Comparison of ENCODE assay signal across 14 mouse cellular contexts in genomic region chr11:80050088-80050487, GRCm38 (mm10). TPM values are rescaled to one million over a fixed set of nuclear protein-coding genes. Genes with fewer than 3 reads are reported as not detected.
A peak's percentile ranks its signal among the peaks of the same experiment; 100 is the strongest.
DNase-seq lines count a peak whose midpoint lies in the region; ATAC-seq lines count a peak whose summit lies in the region.
"Had no signal": no experiment of that assay in that cellular context is flagged by ENCODE, and none has a peak within 500 bp of the region (broad histone marks: within the 10 kb centered on the region; RNA-seq: fewer than 3 reads in every experiment).

No protein-coding gene starts in this region.

- no peak overlapping the region for H3K9ac ChIP-seq in lung, embryonic 16.5 days (ENCODE audit: low read length)
- H3K9ac ChIP-seq in embryonic facial prominence, embryonic 14.5 days (ENCODE audit: low read depth, low read length) = no peak overlapping the region
- H3K9ac ChIP-seq in heart, embryonic 13.5 days = peak overlapping the region; percentile 62
- H3K9ac ChIP-seq in stomach, embryonic 15.5 days = no peak overlapping the region
- H3K9ac ChIP-seq in midbrain, embryonic 16.5 days (ENCODE audit: low read depth, low read length) = no peak overlapping the region
- H3K9ac ChIP-seq: forebrain, embryonic 13.5 days; hindbrain, embryonic 14.5 days; liver, embryonic 15.5 days; midbrain, embryonic 12.5 days had no signal

- H3K4me3 ChIP-seq in lung, embryonic 16.5 days (ENCODE audit: low read length) = no peak overlapping the region
- no peak overlapping the region for H3K4me3 ChIP-seq in embryonic facial prominence, embryonic 14.5 days (ENCODE audit: low read depth, low read length)
- H3K4me3 ChIP-seq in heart, embryonic 13.5 days = no peak overlapping the region
- H3K4me3 ChIP-seq in stomach, embryonic 15.5 days (replicated peaks) = no peak overlapping the region
- H3K4me3 ChIP-seq in midbrain, embryonic 16.5 days (ENCODE audit: low read depth, low read length) = no peak overlapping the region
- H3K4me3 ChIP-seq: forebrain, embryonic 13.5 days; liver, embryonic 15.5 days; midbrain, embryonic 12.5 days had no signal

- H3K4me1 ChIP-seq in lung, embryonic 16.5 days (replicated peaks; ENCODE audit: control insufficient read depth, insufficient read depth, low read length) = no peaks in the 10 kb centered on the region
- H3K4me1 ChIP-seq in embryonic facial prominence, embryonic 14.5 days (ENCODE audit: control insufficient read depth, insufficient read depth, low read length) = no peaks in the 10 kb centered on the region
- peaks cover 46% of the 10 kb centered on the region for H3K4me1 ChIP-seq in heart, embryonic 13.5 days
- H3K4me1 ChIP-seq in stomach, embryonic 15.5 days = no peaks in the 10 kb centered on the region
- H3K4me1 ChIP-seq in midbrain, embryonic 16.5 days (ENCODE audit: control insufficient read depth, insufficient read depth, low read length) = no peaks in the 10 kb centered on the region
- H3K4me1 ChIP-seq: forebrain, embryonic 13.5 days; liver, embryonic 15.5 days; midbrain, embryonic 12.5 days had no signal

- peaks cover 16% of the 10 kb centered on the region for H3K36me3 ChIP-seq in lung, embryonic 16.5 days (ENCODE audit: control insufficient read depth, insufficient read depth, low read length)
- peaks cover 57% of the 10 kb centered on the region for H3K36me3 ChIP-seq in embryonic facial prominence, embryonic 14.5 days (ENCODE audit: control insufficient read depth, insufficient read depth, low read length)
- H3K36me3 ChIP-seq in heart, embryonic 13.5 days = peaks cover 68% of the 10 kb centered on the region
- peaks cover 12% of the 10 kb centered on the region; the same call in 1 of the 2 replicates for H3K36me3 ChIP-seq in stomach, embryonic 15.5 days
- H3K36me3 ChIP-seq in midbrain, embryonic 16.5 days (ENCODE audit: control insufficient read depth, insufficient read depth, low read length) = no peaks in the 10 kb centered on the region

- no peak overlapping the region for H3K4me2 ChIP-seq in lung, embryonic 16.5 days (ENCODE audit: low read depth, low read length)
- no peak overlapping the region for H3K4me2 ChIP-seq in embryonic facial prominence, embryonic 14.5 days (ENCODE audit: low read depth, low read length)
- 0 out of 2 replicates have a peak overlapping the region, but pooled peaks have one; percentile 2 for H3K4me2 ChIP-seq in heart, embryonic 13.5 days
- no peak overlapping the region for H3K4me2 ChIP-seq in stomach, embryonic 15.5 days
- no peak overlapping the region for H3K4me2 ChIP-seq in midbrain, embryonic 16.5 days (ENCODE audit: low read length)
- H3K4me2 ChIP-seq: forebrain, embryonic 13.5 days; hindbrain, embryonic 14.5 days; liver, embryonic 15.5 days; midbrain, embryonic 12.5 days had no signal

- no peak for DNase-seq in lung, postnatal 25 days (ENCODE audit: low spot score)
- peak; percentile 78 for DNase-seq in embryonic facial prominence, embryonic 14.5 days (ENCODE audit: low spot score)
- no peak for DNase-seq in cerebellum, postnatal 14 days
- DNase-seq: adrenal gland, postnatal 14 days; kidney, adult 11 months; layer of hippocampus, adult 9-11 months had no signal

- 33% methylated on average over 2 of the region's 2 CpGs for WGBS in lung, embryonic 16.5 days
- WGBS in embryonic facial prominence, embryonic 14.5 days = 39% methylated on average over 2 of the region's 2 CpGs
- WGBS in heart, embryonic 13.5 days = 22% methylated on average over 2 of the region's 2 CpGs
- WGBS in stomach, embryonic 15.5 days = 39% methylated on average over 2 of the region's 2 CpGs
- WGBS in midbrain, embryonic 16.5 days = 79% methylated on average over 2 of the region's 2 CpGs

- no peaks in the 10 kb centered on the region for H3K9me3 ChIP-seq in lung, embryonic 16.5 days (ENCODE audit: control insufficient read depth, low read length)
- H3K9me3 ChIP-seq in embryonic facial prominence, embryonic 14.5 days (ENCODE audit: control insufficient read depth, low read length) = no peaks in the 10 kb centered on the region
- no peaks in the 10 kb centered on the region for H3K9me3 ChIP-seq in heart, embryonic 13.5 days
- no peaks in the 10 kb centered on the region for H3K9me3 ChIP-seq in stomach, embryonic 15.5 days
- no peaks in the 10 kb centered on the region for H3K9me3 ChIP-seq in midbrain, embryonic 16.5 days (replicated peaks; ENCODE audit: control insufficient read depth, low read length, poor library complexity, severe bottlenecking)
- H3K9me3 ChIP-seq: forebrain, embryonic 13.5 days; liver, embryonic 15.5 days; midbrain, embryonic 12.5 days had no signal

- no peak overlapping the region for H3K27ac ChIP-seq in lung, embryonic 16.5 days (ENCODE audit: low read length)
- H3K27ac ChIP-seq in embryonic facial prominence, embryonic 14.5 days (replicated peaks; ENCODE audit: low read depth, low read length) = 0 out of 2 replicates have a peak overlapping the region, but pooled peaks have one; percentile 2
- H3K27ac ChIP-seq in heart, embryonic 13.5 days (replicated peaks) = peak overlapping the region; percentile 74
- no peak overlapping the region for H3K27ac ChIP-seq in stomach, embryonic 15.5 days
- H3K27ac ChIP-seq in midbrain, embryonic 16.5 days (ENCODE audit: low read length) = no peak overlapping the region
- H3K27ac ChIP-seq: forebrain, embryonic 13.5 days; hindbrain, embryonic 14.5 days; liver, embryonic 15.5 days; midbrain, embryonic 12.5 days had no signal

- ATAC-seq in lung, embryonic 16.5 days (ENCODE audit: low read depth) = peak; percentile 36; the same call in 1 of the 2 replicates
- peak; percentile 91 for ATAC-seq in embryonic facial prominence, embryonic 14.5 days (ENCODE audit: low read depth)
- peak; percentile 70; the same call in 1 of the 2 replicates for ATAC-seq in heart, embryonic 13.5 days (ENCODE audit: extremely low read depth, insufficient number of reproducible peaks, low FRiP score, low TSS enrichment)
- ATAC-seq in stomach, embryonic 15.5 days (ENCODE audit: insufficient read depth, low FRiP score, low read depth) = peak; percentile 47; the same call in 1 of the 2 replicates
- ATAC-seq in midbrain, embryonic 16.5 days = no peak
- ATAC-seq: forebrain, embryonic 13.5 days had no signal

- H3K27me3 ChIP-seq in lung, embryonic 16.5 days (ENCODE audit: control insufficient read depth, insufficient read depth, low read depth, low read length) = no peaks in the 10 kb centered on the region
- H3K27me3 ChIP-seq in embryonic facial prominence, embryonic 14.5 days (replicated peaks; ENCODE audit: control insufficient read depth, insufficient read depth, low read length) = no peaks in the 10 kb centered on the region
- no peaks in the 10 kb centered on the region for H3K27me3 ChIP-seq in heart, embryonic 13.5 days (replicated peaks)
- H3K27me3 ChIP-seq in stomach, embryonic 15.5 days (replicated peaks) = no peaks in the 10 kb centered on the region
- no peaks in the 10 kb centered on the region for H3K27me3 ChIP-seq in midbrain, embryonic 16.5 days (ENCODE audit: control insufficient read depth, insufficient read depth, low read depth, low read length)
- H3K27me3 ChIP-seq: forebrain, embryonic 13.5 days; liver, embryonic 15.5 days; midbrain, embryonic 12.5 days had no signal

RNA-seq across cellular contexts. Expression of gene Crlf3, which starts 30.7 kb away (rescaled TPM):
- polyA plus RNA-seq in lung, embryonic 16.5 days (2015; fragmentation: Nextera tagmentation; extraction: Ambion mirVana) = 34.6 and 39.6 TPM in 2 replicates
- 39.5 and 40.9 TPM in 2 replicates for polyA plus RNA-seq in embryonic facial prominence, embryonic 14.5 days (2014; fragmentation: Nextera tagmentation; extraction: Ambion mirVana)
- polyA plus RNA-seq in heart, embryonic 13.5 days (2015; fragmentation: Nextera tagmentation; extraction: Ambion mirVana) = 30.2 and 35.1 TPM in 2 replicates
- polyA plus RNA-seq in stomach, embryonic 15.5 days (2015; fragmentation: Nextera tagmentation; extraction: Ambion mirVana) = 31.0 and 39.5 TPM in 2 replicates
- 10.4 and 12.7 TPM in 2 replicates for polyA plus RNA-seq in midbrain, embryonic 16.5 days (2015; fragmentation: Nextera tagmentation; extraction: Ambion mirVana)

RNA-seq across cellular contexts. Expression of gene Atad5, which starts 39.1 kb away (rescaled TPM):
- 9.6 and 11.5 TPM in 2 replicates for polyA plus RNA-seq in lung, embryonic 16.5 days (2015; fragmentation: Nextera tagmentation; extraction: Ambion mirVana)
- 9.4 and 11.2 TPM in 2 replicates for polyA plus RNA-seq in embryonic facial prominence, embryonic 14.5 days (2014; fragmentation: Nextera tagmentation; extraction: Ambion mirVana)
- 5.5 and 5.7 TPM in 2 replicates for polyA plus RNA-seq in heart, embryonic 13.5 days (2015; fragmentation: Nextera tagmentation; extraction: Ambion mirVana)
- polyA plus RNA-seq in stomach, embryonic 15.5 days (2015; fragmentation: Nextera tagmentation; extraction: Ambion mirVana) = 9.3 and 9.6 TPM in 2 replicates
- polyA plus RNA-seq in midbrain, embryonic 16.5 days (2015; fragmentation: Nextera tagmentation; extraction: Ambion mirVana) = 4.3 and 5.1 TPM in 2 replicates

RNA-seq across cellular contexts. Expression of gene Suz12, which starts 57.2 kb away (rescaled TPM):
- polyA plus RNA-seq in lung, embryonic 16.5 days (2015; fragmentation: Nextera tagmentation; extraction: Ambion mirVana) = 18.1 and 18.4 TPM in 2 replicates
- polyA plus RNA-seq in embryonic facial prominence, embryonic 14.5 days (2014; fragmentation: Nextera tagmentation; extraction: Ambion mirVana) = 19.0 and 20.6 TPM in 2 replicates
- 13.4 and 13.6 TPM in 2 replicates for polyA plus RNA-seq in heart, embryonic 13.5 days (2015; fragmentation: Nextera tagmentation; extraction: Ambion mirVana)
- polyA plus RNA-seq in stomach, embryonic 15.5 days (2015; fragmentation: Nextera tagmentation; extraction: Ambion mirVana) = 21.3 and 22.1 TPM in 2 replicates
- 11.7 and 13.2 TPM in 2 replicates for polyA plus RNA-seq in midbrain, embryonic 16.5 days (2015; fragmentation: Nextera tagmentation; extraction: Ambion mirVana)

Comparison
In these comparisons a context has a peak if more than half of its experiments do, and no peak if none do; other contexts are left out.
1. H3K27ac ChIP-seq: peak in embryonic facial prominence, embryonic 14.5 days (single experiment) and heart, embryonic 13.5 days (single experiment); none in lung, embryonic 16.5 days (single experiment), stomach, embryonic 15.5 days (single experiment) and midbrain, embryonic 16.5 days (single experiment).